Mouse (Mus musculus): ENCODE results near the gene Olfr769.
"Not testable (repeated sequence)": the region's sequence is repeated elsewhere in the genome, so short reads cannot be mapped to it uniquely, and the experiment has no call there.

The Olfr769 gene

GRCm38 (mm10) chr10:129117761-129118160, at the start of gene Olfr769:
Gene Olfr769, minus strand, starts transcription at chr10:129117861.
- DNase-seq, result no peak

GRCm38 (mm10) chr10:129164651-129165050, 47.0 kb upstream of the Olfr769 start, which contains the start of gene Olfr771:
Gene Olfr771, minus strand, starts transcription at chr10:129164751.
- no peak for DNase-seq

GRCm38 (mm10) chr10:129138898-129139297, 21.2 kb upstream of the Olfr769 start, which contains the start of gene Olfr770:
Gene Olfr770, minus strand, starts transcription at chr10:129138998.
- no peak for DNase-seq

- DNase-seq, result no peak
Measured at GRCm38 (mm10) chr10:129115146-129115545, 2.5 kb downstream of the Olfr769 start.

GRCm38 (mm10) chr10:129101231-129101630, 16.4 kb downstream of the Olfr769 start:
- no peak for DNase-seq

GRCm38 (mm10) chr10:129099275-129099674, 18.4 kb downstream of the Olfr769 start, which contains the start of gene Olfr768:
Gene Olfr768, minus strand, starts transcription at chr10:129099375.
- DNase-seq, result no peak

- DNase-seq, result not testable (repeated sequence)
Measured at GRCm38 (mm10) chr10:129082810-129083209, 34.9 kb downstream of the Olfr769 start, which contains the start of gene Olfr767. Gene Olfr767, minus strand, starts transcription at chr10:129082910.

- DNase-seq, result no peak
Measured at GRCm38 (mm10) chr10:129068877-129069276, 48.8 kb downstream of the Olfr769 start, which contains the start of gene Olfr766-ps1. Gene Olfr766-ps1, minus strand, starts transcription at chr10:129068977.
